Mouse (Mus musculus) heart, postnatal 14 days (tissue): Measurements from ENCODE around the gene Ikzf1. TPM values are rescaled to one million over a fixed set of nuclear protein-coding genes. Genes with fewer than 3 reads are reported as not detected.

Experiments used
- DNase-seq, 2 experiments: peaks; one replicate each; pipeline ENCODE4 v3.0.0; 2021 to 2022
- intact Hi-C: fragments of 180-260 bp; cut with DNase I; formaldehyde crosslinking; loops from one replicate; pipeline ENCODE4 v1.15.1; 2025
- total RNA-seq, 2 experiments: library from RNA; stranded (reverse); gene quantifications; 2 replicates each; pipeline ENCODE4 v1.2.3; 2021

Gene Ikzf1
- total RNA-seq, 2 experiments from 2014 or later, result 2.2 to 10.4 TPM

DNA sequence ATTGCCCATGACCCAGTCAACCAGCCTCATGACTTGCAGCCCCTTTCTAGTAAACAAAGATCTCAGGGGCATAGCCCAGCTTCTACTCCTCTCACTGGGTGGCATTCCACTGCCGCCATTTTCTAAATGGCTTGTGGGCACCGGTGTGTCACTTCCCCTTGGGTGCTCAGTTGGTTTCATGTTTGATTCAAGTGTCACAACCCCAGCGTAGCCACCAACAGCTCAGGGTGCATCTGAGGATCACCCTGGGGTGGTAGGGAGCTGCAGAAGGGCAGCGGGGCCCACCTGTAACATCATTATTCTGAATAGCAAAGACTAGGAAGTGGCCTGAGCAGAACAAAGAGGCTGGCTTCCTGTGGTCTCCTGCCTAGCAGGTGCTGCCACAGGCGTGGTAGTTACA is 66.3 kb downstream of the Ikzf1 start:
- no peak for DNase-seq
- intact Hi-C loops, result no loop called here

DNA sequence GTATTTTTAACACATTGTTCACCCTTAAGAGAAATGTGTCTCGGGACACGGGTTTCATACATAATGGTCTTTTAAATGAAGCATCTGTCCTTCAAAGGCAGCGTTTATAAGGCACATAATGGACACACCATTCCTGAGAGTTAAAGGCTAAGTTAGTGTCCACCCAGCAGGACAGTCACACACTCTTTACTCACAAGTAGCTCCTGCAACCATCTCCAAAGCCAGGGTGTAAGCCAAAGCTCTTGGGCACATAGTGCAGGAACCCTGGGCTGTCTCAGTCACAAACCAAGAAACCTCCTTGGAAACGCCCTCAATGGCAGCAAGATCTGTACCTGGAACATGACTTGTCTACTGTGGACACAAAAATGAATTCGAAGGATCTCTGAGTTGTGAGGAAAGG is 68.1 kb downstream of the Ikzf1 start:
- intact Hi-C loops, result no loop called here
- no peak for DNase-seq

DNA sequence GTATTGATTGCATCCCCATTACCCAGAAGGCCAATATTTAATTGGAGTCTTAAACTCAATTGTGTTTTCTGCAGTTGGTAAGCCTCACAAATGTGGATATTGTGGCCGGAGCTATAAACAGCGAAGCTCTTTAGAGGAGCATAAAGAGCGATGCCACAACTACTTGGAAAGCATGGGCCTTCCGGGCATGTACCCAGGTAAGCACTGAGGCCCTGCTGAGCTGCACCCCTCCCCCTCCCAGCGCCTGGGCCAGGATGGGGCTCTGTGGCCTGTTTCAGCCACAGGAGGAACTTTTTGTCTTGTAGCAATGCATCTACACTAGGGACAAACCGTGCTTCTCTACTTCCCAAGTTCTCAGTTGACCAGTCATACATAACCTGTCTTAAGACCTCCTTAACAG is 73.3 kb downstream of the Ikzf1 start:
- DNase-seq, result no peak
- intact Hi-C loops, result no loop called here

DNA sequence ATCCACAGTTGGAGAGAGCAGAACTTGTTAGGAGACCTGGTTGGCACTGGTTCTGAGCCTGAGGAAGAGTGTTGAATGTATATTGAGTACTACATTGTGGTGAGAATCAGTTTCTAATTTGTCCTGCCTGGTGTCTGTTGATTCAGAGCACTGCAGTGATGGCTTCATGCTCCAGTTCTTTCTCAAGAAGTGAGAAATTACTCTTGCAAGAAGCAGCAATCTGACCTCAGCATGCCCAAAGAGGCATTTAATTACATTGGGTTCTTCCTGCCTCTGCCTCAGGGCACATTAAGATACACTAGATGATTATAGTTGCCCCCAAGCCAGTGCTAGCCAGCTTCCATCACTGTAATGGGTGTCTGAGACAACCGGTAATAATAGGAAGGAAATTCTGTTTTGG is 74.1 kb downstream of the Ikzf1 start:
- no peak for DNase-seq
- intact Hi-C loops, result no loop called here

DNA sequence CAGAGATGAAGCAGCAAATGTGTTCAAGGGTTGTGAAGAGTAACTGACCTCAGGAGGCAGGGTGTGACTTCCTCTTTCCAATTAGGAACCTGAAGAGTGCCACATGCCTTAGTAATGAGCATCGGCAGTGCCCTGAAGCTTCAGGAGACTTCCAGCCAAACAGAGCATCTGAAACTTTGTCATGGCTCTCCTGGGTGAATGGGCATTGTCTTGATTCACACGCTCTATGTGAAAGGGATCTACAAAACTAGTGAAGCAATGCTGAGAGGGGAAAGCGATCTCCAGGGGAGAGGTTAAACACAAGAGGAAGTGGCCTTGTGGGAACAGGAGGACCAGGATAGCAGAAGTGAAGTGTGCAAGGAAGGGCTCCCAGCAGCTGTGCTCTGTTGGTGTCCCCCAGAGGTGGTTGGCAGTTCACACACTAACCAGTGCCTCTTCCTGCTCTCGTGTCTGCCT is 78.4 kb downstream of the Ikzf1 start:
- intact Hi-C loops, result no loop called here
- no peak for DNase-seq

DNA sequence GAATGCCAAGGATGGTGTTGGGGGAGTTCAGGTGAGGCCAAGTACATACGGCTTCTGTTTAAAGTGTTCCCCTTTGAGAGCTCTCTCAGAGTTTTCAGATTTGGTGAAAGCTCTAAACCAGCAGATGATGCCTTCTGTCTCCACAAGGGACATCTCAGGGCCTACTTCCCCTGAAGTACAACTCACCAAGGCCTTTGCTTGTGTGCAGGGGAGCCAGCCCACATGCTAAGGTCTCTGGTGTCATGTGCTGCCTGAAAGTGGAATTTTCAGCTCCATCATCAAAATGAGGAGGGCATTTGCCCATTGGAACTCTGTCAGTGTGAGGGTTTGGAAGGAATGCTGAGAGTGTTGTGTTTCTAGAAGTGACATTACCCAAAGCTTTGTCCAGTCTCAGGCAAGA is 80.6 kb downstream of the Ikzf1 start:
- intact Hi-C loops, result no loop called here
- no peak for DNase-seq

DNA sequence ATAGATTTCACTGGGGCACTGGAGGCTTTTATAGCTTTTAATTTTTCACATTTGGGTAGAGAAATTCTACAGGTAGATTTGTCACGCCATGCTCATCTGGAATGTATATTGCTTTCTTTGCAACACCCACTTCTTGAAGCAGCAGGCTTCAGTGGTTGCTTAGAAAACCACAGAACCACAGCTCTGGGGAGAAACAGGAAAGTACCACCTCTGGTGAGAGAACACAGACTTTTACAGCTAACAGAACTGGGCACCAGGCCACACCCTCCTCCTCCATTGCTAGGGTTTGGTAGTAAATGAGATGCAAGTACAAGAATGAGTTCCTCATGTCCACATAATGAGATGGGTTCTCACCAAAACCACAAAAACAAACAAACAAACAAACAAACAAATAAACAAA is 81.3 kb downstream of the Ikzf1 start:
- DNase-seq, result no peak
- intact Hi-C loops, result no loop called here

DNA sequence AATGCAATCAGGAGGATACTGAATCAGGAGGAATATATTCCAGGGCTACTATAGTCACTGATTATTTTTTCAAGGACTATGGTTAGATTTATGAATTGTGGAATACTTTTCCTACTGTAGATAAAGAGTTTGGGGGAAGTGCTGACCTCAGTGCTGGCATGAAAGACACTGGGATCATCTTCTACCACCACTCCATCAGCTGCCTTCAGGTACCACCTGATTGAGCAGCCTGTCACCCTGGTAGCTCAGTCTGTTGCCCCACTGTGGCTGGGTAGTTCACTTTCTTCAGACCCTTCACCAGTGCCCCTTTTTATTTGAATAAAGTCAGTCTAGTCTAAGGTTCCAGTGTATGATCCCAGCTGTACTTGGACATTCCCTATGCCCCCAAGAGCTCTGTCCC is 81.9 kb downstream of the Ikzf1 start:
- intact Hi-C loops, result no loop called here
- DNase-seq, result no peak

DNA sequence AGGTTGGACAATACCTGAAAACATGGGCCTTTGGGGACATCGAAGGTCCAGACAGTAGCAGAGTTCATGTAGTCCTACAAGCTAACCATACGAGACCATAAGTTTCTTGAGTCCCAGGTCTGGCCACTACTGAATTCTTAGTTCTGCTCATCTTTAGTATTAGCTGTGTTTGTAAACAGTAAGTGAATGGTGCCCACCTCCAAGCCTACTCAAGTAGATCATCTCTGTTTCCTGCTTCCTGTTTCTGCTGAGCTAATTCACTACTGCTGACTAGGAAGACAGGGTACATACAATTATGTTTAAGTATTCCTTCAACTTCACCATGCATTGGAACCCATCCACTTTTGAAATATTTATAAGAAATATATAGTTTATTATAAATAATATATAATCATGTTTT is 83.3 kb downstream of the Ikzf1 start:
- intact Hi-C loops, result no loop called here
- no peak for DNase-seq

DNA sequence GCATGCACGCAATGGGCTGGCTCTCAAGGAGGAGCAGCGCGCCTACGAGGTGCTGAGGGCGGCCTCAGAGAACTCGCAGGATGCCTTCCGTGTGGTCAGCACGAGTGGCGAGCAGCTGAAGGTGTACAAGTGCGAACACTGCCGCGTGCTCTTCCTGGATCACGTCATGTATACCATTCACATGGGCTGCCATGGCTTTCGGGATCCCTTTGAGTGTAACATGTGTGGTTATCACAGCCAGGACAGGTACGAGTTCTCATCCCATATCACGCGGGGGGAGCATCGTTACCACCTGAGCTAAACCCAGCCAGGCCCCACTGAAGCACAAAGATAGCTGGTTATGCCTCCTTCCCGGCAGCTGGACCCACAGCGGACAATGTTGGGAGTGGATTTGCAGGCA is 84.5 kb downstream of the Ikzf1 start:
- intact Hi-C loops, result no loop called here
- DNase-seq, result no peak

DNA sequence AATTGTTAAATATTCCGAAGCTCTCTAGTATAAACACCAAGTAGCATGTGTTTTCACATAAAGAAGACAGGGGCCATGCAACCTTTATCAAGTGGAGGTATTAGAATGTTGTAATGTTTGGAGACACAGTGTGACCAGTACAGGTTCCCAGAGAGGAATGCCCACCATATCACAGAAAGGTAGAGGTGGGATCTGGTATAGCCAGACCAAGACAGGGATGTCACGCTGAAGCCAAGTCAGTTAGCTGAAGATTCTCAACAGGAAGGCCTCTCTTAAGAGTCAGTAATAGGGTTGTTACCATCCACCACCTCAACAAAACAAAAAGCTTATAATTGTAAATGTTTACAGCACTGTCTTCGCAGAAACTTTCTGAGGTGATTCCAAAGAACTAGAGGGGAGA is 85.9 kb downstream of the Ikzf1 start:
- no peak for DNase-seq
- intact Hi-C loops, result no loop called here

DNA sequence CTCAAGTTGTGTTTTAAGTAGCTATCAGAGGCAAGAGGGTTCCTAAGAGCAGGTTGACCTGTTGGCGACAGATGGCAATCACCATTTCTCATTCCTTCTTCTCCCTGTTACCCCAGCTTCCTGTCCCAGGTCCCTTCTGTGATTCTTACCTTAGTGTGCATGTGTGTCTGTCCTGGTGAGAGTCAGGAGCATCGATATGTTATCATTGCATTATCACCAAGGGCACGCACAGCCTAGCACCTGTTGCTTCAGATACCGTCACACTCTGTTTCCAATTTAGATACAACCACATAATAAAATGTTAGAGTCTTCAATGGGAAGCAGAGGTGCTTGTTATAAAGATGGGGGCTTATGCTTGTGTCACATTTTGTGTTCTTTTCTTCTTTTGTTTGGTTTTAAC is 87.4 kb downstream of the Ikzf1 start:
- DNase-seq, result no peak
- intact Hi-C loops, result no loop called here

DNA sequence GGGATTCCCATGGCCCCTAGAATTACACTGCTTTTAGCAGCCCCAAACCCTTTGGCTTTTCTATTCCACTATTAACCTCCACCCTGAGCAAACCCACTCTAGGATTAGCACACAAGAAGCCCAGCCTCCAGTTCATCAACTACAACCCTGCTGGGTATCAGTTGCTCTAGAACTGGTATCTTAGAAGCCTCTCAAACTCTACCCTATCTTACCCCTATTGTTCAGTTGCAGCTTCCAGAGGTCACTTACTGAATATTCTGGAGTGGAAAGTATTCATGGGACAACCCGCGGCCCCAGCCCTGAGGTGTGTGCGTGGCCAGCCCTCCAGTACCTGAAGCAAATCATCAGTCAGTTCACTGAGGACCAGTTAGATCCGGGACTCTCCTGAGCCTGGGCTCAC is 89.6 kb downstream of the Ikzf1 start:
- intact Hi-C loops, result no loop called here
- no peak for DNase-seq

DNA sequence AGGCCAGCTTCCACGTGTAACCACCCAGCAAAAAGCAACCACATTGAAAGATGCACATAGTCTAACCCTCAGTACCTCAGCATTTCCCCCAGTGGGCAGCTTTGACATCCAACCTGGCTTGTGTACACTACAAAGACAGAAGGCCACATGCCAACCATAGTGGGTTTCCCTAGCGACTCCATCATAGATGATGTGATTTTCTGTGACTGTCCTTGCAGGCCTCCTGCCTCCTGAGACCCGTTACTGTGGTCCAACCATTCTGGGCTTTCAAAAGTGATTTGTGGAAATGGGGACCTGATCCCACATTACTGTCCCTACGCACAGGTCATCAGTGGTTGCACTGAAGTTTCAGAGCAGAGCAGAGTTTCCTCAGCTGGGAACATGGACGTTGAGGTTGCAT is 90.1 kb downstream of the Ikzf1 start:
- intact Hi-C loops, result no loop called here
- DNase-seq, result no peak

DNA sequence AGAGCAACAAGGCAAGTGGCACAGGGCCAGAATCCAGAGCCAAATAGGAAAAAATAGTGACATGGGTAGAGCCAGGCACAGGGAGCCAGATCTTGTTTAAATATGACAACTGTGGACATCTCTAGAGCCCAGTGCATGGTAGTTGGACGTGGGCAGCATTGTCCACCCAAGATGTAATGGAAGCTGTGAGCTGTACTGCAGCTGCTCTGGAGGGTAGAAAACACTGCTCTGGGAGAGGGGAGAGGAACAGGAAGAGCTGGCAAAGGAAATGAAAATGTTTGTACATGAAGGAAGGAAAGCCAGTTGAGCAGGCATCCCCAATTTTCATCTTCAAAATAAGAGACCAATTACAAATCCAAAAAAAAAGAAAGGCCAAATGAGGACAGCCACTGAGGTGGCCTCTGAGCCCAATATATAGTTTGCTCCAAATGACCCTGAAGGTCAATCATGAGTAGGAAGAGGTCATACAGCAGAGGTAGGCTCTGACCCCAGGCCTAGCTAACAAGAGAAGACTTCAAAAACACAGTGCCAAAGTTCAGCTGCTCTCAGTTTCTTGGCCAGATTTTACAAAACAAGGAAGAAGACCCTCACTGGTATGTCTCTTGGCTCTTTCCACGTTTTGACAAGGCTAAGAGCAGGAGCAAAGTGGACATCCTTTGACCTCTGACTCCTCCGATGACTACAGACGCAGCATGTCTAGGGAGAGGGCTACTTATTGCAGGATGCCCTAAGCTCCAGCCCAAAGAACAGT is 91.4 kb downstream of the Ikzf1 start:
- no peak for DNase-seq
- intact Hi-C loops, result no loop called here

DNA sequence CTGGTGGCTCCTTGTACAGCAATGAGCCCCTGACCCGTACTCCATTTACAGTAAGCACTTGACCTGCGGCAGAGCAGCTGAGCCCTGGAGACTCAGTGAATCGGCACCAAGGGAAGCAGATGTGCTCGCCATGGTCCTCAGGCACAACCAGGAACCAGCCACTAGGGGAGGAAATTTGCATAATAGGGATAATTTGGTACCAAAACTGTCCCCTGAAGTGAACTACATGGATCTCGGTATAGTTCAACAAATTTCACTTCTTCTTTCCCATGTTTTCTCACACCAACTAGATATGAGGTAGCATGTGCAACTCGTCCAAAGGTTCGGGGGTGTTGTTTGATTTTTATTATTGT is 92.0 kb downstream of the Ikzf1 start:
- DNase-seq, result no peak
- intact Hi-C loops, result no loop called here

DNA sequence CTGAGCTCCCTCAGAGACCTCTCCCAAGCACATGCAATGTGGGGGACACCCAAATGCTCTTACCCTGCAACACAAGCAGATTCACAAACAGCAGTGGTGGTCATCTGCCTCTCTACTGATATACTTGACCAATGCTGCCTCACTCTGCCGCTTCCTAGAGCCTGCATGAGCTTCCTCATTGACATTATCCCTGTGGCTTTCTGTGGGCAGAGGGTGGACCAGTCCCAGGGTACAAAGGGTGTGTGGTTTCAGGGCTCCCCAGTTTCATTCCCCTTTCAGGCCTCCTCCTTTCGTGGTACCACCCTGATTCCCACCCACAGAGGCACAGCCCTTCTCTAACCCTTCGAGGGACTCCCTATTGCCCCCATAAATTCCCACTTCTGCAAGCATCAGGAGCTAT is 92.4 kb downstream of the Ikzf1 start:
- DNase-seq, result no peak
- intact Hi-C loops, result no loop called here

DNA sequence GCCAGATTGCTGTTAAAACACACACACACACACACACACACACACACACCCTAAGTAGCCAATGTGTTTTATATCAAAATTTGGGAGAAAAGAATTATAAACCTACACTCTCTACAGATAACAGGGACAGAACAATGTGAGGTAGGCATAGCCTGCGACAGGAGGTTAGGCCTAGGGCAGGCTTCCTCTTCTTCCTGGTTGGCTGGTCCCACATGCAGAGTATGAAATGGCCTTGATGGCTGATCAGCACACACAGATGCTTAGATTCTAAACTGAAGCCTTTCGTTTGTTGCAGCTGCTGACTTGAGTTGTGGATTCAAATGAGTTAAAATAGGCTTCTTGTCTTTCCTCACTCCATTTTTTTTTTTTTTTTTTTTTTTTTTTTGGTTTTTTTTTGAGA is 93.0 kb downstream of the Ikzf1 start:
- intact Hi-C loops, result no loop called here
- no peak for DNase-seq

DNA sequence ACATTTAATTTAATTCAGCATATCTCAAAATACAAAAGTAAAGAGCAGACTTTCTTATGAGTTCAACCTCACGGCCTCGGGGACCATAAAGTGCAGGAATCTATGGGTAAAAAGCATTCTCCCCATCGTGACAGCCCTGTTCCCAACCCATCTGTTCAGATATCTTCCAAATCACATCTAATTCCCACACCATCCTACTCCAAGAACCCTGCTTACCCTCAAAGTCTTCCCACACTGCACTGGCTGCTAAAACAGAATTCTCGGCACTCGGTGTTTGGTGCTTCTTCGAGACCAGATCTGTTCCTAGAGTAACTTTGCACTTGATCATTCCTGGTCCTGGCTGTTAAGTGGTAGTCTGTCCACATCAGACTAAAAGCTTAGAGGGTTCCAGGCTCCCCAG is 93.5 kb downstream of the Ikzf1 start:
- intact Hi-C loops, result no loop called here
- no peak for DNase-seq

DNA sequence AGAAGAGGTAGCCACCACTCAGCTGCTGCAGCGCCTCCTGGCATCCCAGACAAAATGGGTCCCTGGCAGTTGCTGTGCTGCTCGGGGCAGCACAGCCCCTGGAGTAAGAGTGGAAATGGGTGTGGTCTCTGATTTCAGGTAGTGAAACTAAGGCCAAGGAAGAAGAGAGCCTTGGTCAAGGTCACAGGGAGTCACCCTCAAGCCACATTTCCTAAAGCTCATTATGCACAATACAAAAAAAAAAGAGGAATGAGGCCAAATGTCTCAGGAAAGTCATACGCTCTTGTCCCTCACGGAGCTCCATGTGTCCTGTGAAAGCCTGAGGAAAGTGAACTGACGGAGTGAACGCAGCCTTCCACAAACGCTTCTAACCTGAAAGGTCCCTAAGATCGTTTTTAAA is 96.9 kb downstream of the Ikzf1 start:
- intact Hi-C loops, result no loop called here
- DNase-seq, result no peak

DNA sequence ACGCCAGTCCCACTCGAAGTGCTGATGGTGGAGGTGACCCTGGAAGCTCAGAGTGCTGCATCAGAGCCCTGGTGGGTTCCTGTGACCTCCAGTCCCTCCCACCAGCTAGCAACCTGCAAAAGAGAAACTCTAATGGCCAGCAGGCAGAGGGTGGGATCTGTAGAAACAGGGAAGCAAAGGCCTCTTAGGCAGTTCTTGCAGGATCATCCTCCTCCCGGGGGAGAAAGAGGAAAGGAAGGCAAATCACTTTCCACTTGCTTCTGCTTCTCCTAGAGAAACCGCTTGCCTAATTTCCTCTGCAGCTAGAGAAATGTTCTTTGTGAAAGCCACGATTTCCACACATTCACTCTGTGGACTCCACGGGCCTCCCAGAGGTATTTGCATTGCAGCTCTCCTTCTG is 100.7 kb downstream of the Ikzf1 start:
- DNase-seq, result no peak
- intact Hi-C loops, result no loop called here

DNA sequence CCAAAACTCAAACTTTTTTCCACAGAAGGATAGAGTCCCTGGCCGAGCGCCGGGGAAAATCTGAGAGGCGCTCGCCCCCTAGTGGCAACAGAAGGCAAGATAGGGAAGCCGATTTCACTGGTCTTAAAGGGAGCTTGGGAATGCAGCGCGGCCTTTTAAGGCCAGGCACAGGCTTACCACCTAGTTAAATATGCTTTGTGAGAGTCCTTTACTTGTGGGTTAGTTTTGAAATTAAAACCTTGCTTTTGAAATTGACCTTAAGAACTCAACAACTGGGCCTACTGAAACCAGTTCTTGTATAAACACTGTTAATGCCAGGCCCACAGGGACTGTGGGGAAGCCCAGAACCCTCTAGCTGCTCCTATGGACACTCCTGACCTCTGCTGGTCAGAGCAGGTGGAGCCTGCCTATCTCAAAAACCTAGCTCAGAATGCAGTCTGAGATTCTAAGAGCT is 103.7 kb downstream of the Ikzf1 start:
- intact Hi-C loops, result loop anchor here (1.0 to 2.0 kb wide), 3 partner anchors 231 to 327 kb away; no protein-coding TSS in a partner anchor
- peak; percentile 82 to 86 for DNase-seq

DNA sequence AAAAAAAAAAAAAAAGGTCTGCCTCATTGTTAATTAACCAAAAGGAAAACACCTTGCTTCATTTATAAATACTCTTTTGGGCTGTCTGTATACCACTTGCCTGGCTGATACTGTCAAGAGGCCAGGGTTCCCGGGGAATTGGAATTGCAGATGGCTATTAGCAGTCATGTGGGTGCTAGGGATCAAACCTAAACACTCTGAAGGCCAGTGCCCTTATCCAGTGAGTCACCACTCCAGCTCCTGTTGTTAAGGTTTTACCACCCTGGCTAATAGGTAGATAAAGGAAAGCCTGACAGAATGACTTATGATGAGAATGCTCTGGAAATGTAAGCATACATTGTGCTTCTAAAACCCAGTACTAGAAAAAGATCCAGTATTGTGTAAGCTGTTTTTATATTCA is 109.8 kb downstream of the Ikzf1 start:
- intact Hi-C loops, result no loop called here

More for the DNA sequence above, 109.8 kb downstream of the Ikzf1 start:
- no peak for DNase-seq
